Mouse (Mus musculus) megakaryocyte, embryonic 14.5 days (primary cell): Measurements from ENCODE around the gene Cmah. TPM values are rescaled to one million over a fixed set of nuclear protein-coding genes. Genes with fewer than 3 reads are reported as not detected.

Experiments used
- H3K27me3 ChIP-seq: replicated peaks from 2 replicates; pipeline ENCODE3; 2012; ENCODE audit warnings: inconsistent platforms
- H3K36me3 ChIP-seq: replicated peaks from 2 replicates; pipeline ENCODE3; 2012; ENCODE audit warnings: low read length, inconsistent platforms, mixed read lengths
- H3K4me1 ChIP-seq: 2 replicates; pipeline ENCODE4 v1.6.1; 2012; ENCODE audit warnings: inconsistent platforms
- H3K4me3 ChIP-seq: replicated peaks from 2 replicates; pipeline ENCODE3; 2012; ENCODE audit warnings: moderate library complexity, mild to moderate bottlenecking, inconsistent platforms
- H3K9me3 ChIP-seq: 2 replicates; pipeline ENCODE4 v1.6.1; 2012; ENCODE audit warnings: inconsistent platforms
- FLI1 ChIP-seq: IDR thresholded peaks from 2 replicates; pipeline ENCODE4 v1.6.1; 2012; ENCODE audit warnings: low read length, inconsistent platforms, mixed read lengths
- GATA1 ChIP-seq: IDR thresholded peaks from 3 replicates; pipeline ENCODE4 v1.6.1; 2012; ENCODE audit warnings: mixed read lengths, low read length, inconsistent platforms, borderline replicate concordance
- polyA plus RNA-seq: library from polyadenylated mRNA; stranded (reverse); fragments of >175 nt; gene quantifications from 2 replicates; pipeline ENCODE4 v1.2.3, GENCODE M21; 2012; ENCODE audit warnings: low replicate concordance; ENCODE audit not compliant: insufficient read depth

Cmah gene
- polyA plus RNA-seq, 1 experiment = 4.3 TPM

DNA sequence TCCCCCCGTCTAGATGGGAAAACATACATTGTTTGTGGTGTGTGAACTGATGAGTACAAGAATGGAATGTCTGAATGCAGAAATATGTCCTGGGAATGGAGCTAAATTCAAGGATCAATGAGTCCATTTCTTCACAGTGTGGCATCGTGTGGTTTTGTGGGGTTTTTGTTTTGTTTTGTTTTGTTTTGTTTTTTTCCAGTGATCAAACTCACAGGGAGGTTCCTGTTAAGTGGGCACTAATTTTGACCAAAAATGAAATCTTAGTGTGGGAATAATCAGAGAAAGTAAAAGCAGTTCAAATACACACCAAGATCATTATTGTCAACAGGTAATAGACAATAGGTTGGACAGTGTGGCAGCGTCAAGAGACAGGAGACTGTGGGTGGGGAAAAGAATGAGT, 174.7 kb downstream of the Cmah start:
- Histone ChIP-seq H3K9me3 (no peaks in the 10 kb centered on the region), H3K4me1 (peaks cover 80% of the 10 kb centered on the region), H3K4me3 (peak overlapping the region; percentile 95), H3K36me3 (peaks cover 49% of the 10 kb centered on the region), H3K27me3 (no peaks in the 10 kb centered on the region)
- TF ChIP-seq FLI1 (no peak), GATA1 (no peak)

GRCm38 (mm10) chr13:24505812-24506211, 178.6 kb downstream of the Cmah start:
- Histone ChIP-seq H3K27me3 (no peaks in the 10 kb centered on the region), H3K4me3 (peak overlapping the region; percentile 74), H3K9me3 (no peaks in the 10 kb centered on the region), H3K36me3 (peaks cover 66% of the 10 kb centered on the region), H3K4me1 (peaks cover 79% of the 10 kb centered on the region)
- TF ChIP-seq FLI1 (no peak), GATA1 (no peak)

DNA sequence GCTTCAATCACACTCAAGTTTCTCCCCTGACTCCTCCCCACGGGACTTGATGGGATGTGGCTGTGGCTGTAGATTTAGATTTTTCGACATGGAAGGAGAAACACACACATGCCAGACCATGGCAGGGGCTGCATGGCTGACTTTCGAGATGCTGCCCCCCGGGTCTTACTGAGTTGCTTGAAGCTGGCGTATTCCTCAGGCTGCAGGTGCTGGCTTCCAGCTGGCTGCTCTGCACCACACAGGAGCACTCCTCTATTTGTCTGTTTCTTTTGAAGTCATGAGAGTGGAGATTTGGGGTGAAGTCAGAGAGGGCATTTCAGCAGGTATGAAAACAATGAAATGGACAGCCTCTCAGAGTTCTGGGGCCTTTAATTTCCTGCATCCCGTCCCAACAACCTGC, 180.0 kb downstream of the Cmah start:
- peaks cover 72% of the 10 kb centered on the region for H3K36me3 ChIP-seq
- H3K9me3 ChIP-seq = no peaks in the 10 kb centered on the region
- H3K4me3 ChIP-seq = peak overlapping the region; percentile 2
- H3K4me1 ChIP-seq = peaks cover 89% of the 10 kb centered on the region
- no peak for TF ChIP-seq FLI1
- TF ChIP-seq GATA1 = no peak
- no peaks in the 10 kb centered on the region for H3K27me3 ChIP-seq

DNA sequence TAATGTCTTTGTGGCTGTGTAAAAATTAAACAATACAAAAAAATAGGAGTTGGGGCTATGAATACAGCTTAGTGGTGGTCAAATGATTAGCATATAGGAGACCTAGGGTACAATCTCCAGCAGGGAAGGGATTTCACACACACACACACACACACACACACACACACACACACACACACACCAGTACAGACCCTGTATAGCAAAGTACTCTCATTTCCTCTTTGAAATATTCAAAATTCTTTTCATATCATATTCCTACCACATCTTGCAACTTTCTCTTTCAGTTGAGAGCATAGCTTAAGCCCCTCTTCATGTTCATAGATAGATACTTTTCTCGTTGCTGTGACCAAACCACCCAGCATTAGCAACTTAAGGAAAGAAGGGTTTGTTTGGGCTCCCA, 181.7 kb downstream of the Cmah start:
- Histone ChIP-seq H3K4me3 (peak overlapping the region; percentile 14), H3K36me3 (peaks cover 86% of the 10 kb centered on the region), H3K4me1 (peaks cover 99% of the 10 kb centered on the region), H3K27me3 (no peaks in the 10 kb centered on the region), H3K9me3 (no peaks in the 10 kb centered on the region)
- no peak for TF ChIP-seq FLI1
- TF ChIP-seq GATA1 = no peak

DNA sequence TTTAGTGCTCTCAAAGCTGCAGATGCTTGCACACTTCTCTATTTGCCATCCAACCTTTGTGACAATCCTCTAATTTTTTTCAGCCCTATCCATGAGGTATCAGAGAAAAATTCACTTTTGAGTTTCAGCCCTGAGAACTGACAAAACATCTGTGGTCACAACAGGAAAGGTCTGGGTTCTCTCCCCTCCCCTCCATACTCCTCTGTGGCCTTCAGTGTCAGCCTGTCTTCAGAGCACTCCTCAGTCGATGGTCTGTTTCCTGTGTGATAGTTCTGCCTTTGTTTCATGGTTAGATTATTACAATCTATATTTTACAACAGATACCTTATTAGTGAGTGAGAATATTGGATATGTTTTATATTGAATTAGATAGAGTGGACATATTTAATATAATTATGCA, 184.2 kb downstream of the Cmah start:
- peak; percentile 8; the same call in 1 of the 3 replicates for TF ChIP-seq GATA1
- 0 out of 2 replicates have a peak, but pooled peaks have one; percentile 16 for TF ChIP-seq FLI1
- Histone ChIP-seq H3K4me1 (peaks cover 98% of the 10 kb centered on the region), H3K27me3 (no peaks in the 10 kb centered on the region), H3K9me3 (no peaks in the 10 kb centered on the region), H3K4me3 (peak overlapping the region; percentile 82), H3K36me3 (peaks cover 81% of the 10 kb centered on the region)

- TF ChIP-seq GATA1 = no peak
- no peak for TF ChIP-seq FLI1
- Histone ChIP-seq H3K36me3 (peaks cover 81% of the 10 kb centered on the region), H3K4me3 (peak overlapping the region; percentile 82), H3K9me3 (no peaks in the 10 kb centered on the region), H3K4me1 (peaks cover 98% of the 10 kb centered on the region), H3K27me3 (no peaks in the 10 kb centered on the region)
Observed at GRCm38 (mm10) chr13:24511932-24512520, 184.8 kb downstream of the Cmah start.

DNA sequence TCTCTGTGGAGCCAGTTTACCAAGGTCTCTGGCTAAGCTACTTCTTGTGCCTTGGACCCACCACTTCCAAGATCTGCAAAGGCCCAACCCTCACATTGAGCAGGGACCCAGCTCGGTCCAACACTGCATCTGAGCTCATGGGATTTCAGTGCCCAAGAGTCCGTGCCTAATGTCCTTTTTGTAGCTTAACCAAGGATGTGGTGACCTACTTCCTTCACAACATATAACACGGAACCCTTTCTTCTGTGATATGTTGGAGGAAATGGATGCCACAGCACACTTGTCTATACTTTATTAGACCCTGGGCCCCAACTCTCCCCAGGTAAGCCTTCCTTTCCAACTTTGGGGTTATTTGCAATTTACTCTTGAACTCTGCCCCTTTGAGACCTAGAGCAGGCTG, 186.5 kb downstream of the Cmah start:
- no peaks in the 10 kb centered on the region for H3K9me3 ChIP-seq
- peak overlapping the region; percentile 64 for H3K4me3 ChIP-seq
- H3K36me3 ChIP-seq = peaks cover 80% of the 10 kb centered on the region
- no peaks in the 10 kb centered on the region for H3K27me3 ChIP-seq
- TF ChIP-seq GATA1 = no peak
- TF ChIP-seq FLI1 = no peak
- H3K4me1 ChIP-seq = peaks cover 95% of the 10 kb centered on the region

- peaks cover 94% of the 10 kb centered on the region for H3K4me1 ChIP-seq
- TF ChIP-seq GATA1 (no peak), FLI1 (no peak)
- H3K36me3 ChIP-seq = peaks cover 81% of the 10 kb centered on the region
- no peaks in the 10 kb centered on the region for H3K27me3 ChIP-seq
- H3K4me3 ChIP-seq = peak overlapping the region; percentile 62
- no peaks in the 10 kb centered on the region for H3K9me3 ChIP-seq
Observed at GRCm38 (mm10) chr13:24515101-24515675, 188.0 kb downstream of the Cmah start.

GRCm38 (mm10) chr13:24517757-24518156, 190.6 kb downstream of the Cmah start:
- Histone ChIP-seq H3K4me1 (peaks cover 94% of the 10 kb centered on the region), H3K27me3 (no peaks in the 10 kb centered on the region), H3K4me3 (no peak overlapping the region), H3K36me3 (peaks cover 93% of the 10 kb centered on the region), H3K9me3 (no peaks in the 10 kb centered on the region)
- no peak for TF ChIP-seq FLI1
- TF ChIP-seq GATA1 = no peak

- Histone ChIP-seq H3K4me1 (peaks cover 92% of the 10 kb centered on the region), H3K27me3 (no peaks in the 10 kb centered on the region), H3K36me3 (peaks cover 93% of the 10 kb centered on the region), H3K4me3 (no peak overlapping the region), H3K9me3 (no peaks in the 10 kb centered on the region)
- TF ChIP-seq FLI1 (no peak), GATA1 (no peak)
Observed at GRCm38 (mm10) chr13:24518887-24519286, 191.7 kb downstream of the Cmah start.

DNA sequence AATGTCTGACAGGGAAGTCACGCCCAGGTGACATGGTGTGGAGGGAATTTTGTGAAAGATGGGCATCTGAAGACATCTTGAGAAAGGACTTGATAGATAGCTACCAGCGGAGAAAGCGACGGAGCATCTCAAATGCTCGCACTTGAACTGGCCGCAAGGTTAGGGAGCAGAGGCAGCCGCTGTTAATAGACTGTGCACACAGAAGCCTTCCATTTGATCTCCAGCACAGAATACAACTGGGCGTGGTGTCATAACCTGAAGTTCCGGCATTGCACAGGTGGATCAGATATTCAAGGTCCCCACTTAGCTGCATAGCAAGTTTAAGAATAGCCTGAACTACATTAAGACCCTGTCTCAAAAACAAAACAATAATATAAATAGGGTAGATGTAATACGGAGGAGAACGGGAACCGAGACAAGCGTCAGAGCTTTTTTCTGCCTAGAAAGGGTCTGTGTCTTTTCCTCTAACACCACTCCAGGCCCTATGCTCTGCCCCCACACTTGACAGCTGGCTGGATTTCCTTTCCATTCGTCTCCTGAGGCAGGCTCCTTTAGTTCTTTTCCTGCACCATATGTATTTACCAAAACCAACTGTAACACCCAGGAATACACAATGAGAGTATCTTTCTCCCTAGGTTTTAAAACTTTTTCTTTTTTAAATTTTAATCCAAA, 192.9 kb downstream of the Cmah start:
- Histone ChIP-seq H3K36me3 (peaks cover 94% of the 10 kb centered on the region), H3K27me3 (no peaks in the 10 kb centered on the region), H3K4me1 (peaks cover 91% of the 10 kb centered on the region), H3K9me3 (no peaks in the 10 kb centered on the region), H3K4me3 (no peak overlapping the region)
- TF ChIP-seq FLI1 (no peak), GATA1 (no peak)
